Mouse (Mus musculus) embryo, embryonic 11.5 days (tissue): ENCODE results near the gene Prf1.

Experiments
- DNase-seq: peaks from one replicate; pipeline ENCODE4 v3.0.0-alpha.2; 2012; ENCODE audit warnings: low read depth, low spot score

Prf1 gene

GRCm38 (mm10) chr10:61339216-61339615, 41.6 kb downstream of the Prf1 start:
- DNase-seq, result no peak

- no peak for DNase-seq
Observed at GRCm38 (mm10) chr10:61340247-61340646, 42.6 kb downstream of the Prf1 start.

GRCm38 (mm10) chr10:61341045-61341444, 43.4 kb downstream of the Prf1 start:
- no peak for DNase-seq

- DNase-seq, result peak; percentile 46
Observed at GRCm38 (mm10) chr10:61341557-61341956, 43.9 kb downstream of the Prf1 start.

GRCm38 (mm10) chr10:61342750-61343149, 45.1 kb downstream of the Prf1 start:
- DNase-seq, result no peak

GRCm38 (mm10) chr10:61343950-61344349, 46.3 kb downstream of the Prf1 start:
- no peak for DNase-seq

GRCm38 (mm10) chr10:61345179-61345578, 47.5 kb downstream of the Prf1 start:
- DNase-seq, result no peak

GRCm38 (mm10) chr10:61346374-61346773, 48.7 kb downstream of the Prf1 start:
- DNase-seq, result no peak

- no peak for DNase-seq
Observed at GRCm38 (mm10) chr10:61351216-61351615, 53.6 kb downstream of the Prf1 start.
